Mouse (Mus musculus) embryonic facial prominence, embryonic 15.5 days (tissue): Measurements from ENCODE around the gene Trmt11. TPM values are rescaled to one million over a fixed set of nuclear protein-coding genes. Genes with fewer than 3 reads are reported as not detected.
"Not testable (repeated sequence)": the region's sequence is repeated elsewhere in the genome, so short reads cannot be mapped to it uniquely, and the experiment has no call there.

ENCODE experiments used
- ATAC-seq: fragments of 200-750 bp; cut with Nextera tagmentation; 2 replicates; pipeline ENCODE4 v1.8.0; 2017; ENCODE audit warnings: low read depth, moderate TSS enrichment; ENCODE audit not compliant: insufficient number of reproducible peaks, low FRiP score, low TSS enrichment
- H3K27ac ChIP-seq: fragments of 300-500 bp; sonication (generic); replicated peaks from 2 replicates; pipeline ENCODE4 v1.5.1; 2015; ENCODE audit warnings: mild to moderate bottlenecking, inconsistent platforms
- H3K27me3 ChIP-seq: fragments of 300-500 bp; sonication (generic); 2 replicates; pipeline ENCODE4 v1.6.1; 2015; ENCODE audit warnings: inconsistent platforms
- H3K36me3 ChIP-seq: fragments of 300-500 bp; sonication (generic); 2 replicates; pipeline ENCODE4 v1.6.1; 2015; ENCODE audit warnings: mild to moderate bottlenecking, inconsistent platforms
- H3K4me1 ChIP-seq: fragments of 300-500 bp; sonication (generic); 2 replicates; pipeline ENCODE4 v1.6.1; 2015; ENCODE audit warnings: inconsistent platforms
- H3K4me2 ChIP-seq: fragments of 300-500 bp; sonication (generic); replicated peaks from 2 replicates; pipeline ENCODE4 v1.6.1; 2015; ENCODE audit warnings: mild to moderate bottlenecking, inconsistent platforms
- H3K4me3 ChIP-seq: fragments of 300-500 bp; sonication (generic); replicated peaks from 2 replicates; pipeline ENCODE4 v1.5.1; 2015; ENCODE audit warnings: mild to moderate bottlenecking, inconsistent platforms
- H3K9ac ChIP-seq: fragments of 300-500 bp; sonication (generic); 2 replicates; pipeline ENCODE4 v1.6.1; 2015; ENCODE audit warnings: inconsistent platforms
- H3K9me3 ChIP-seq: fragments of 300-500 bp; sonication (generic); replicated peaks from 2 replicates; pipeline ENCODE4 v1.6.1; 2016; ENCODE audit warnings: inconsistent platforms
- WGBS: fragments of 180-500 bp; shearing (Covaris S2); methylation state at CpG from one replicate; pipeline ENCODE4 v1.1.7; 2015; 5-methylcytosine and 5-hydroxymethylcytosine counted together
- polyA plus RNA-seq: library from polyadenylated mRNA; unstranded; fragments of >200 nt; fragmentation: Nextera tagmentation; extraction: Ambion mirVana; gene quantifications from 2 replicates; pipeline ENCODE4 v1.2.1, GENCODE M21; 2015

Trmt11 gene
- polyA plus RNA-seq, 1 experiment from 2014 or later, result 24.6 TPM

DNA sequence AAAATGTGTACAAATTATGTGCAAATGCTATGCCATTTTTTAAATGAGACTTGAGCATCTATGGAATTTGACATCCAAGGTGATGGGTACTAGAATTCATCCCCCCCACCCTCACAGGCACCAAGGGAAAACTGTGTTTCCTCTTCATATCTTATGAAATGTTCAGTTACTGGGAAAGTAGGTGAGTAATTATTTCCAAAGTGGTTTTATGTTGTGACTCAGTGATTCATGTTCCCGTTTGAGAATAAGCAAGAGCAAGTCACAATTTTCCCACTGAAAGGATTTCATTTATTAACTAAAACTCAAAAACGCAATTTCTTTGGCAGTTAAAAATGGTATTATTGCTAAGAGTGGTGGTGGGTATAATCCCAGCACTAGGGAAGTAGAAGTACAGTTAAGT is 95.8 kb downstream of the Trmt11 start:
- no peak overlapping the region for H3K9ac ChIP-seq
- no peaks in the 10 kb centered on the region for H3K27me3 ChIP-seq
- no peaks in the 10 kb centered on the region for H3K36me3 ChIP-seq
- H3K4me2 ChIP-seq, result no peak overlapping the region
- 77% methylated on average over 2 of the region's 2 CpGs for WGBS
- H3K27ac ChIP-seq, result no peak overlapping the region
- H3K4me3 ChIP-seq, result no peak overlapping the region
- no peak for ATAC-seq
- H3K9me3 ChIP-seq, result no peaks in the 10 kb centered on the region
- H3K4me1 ChIP-seq, result no peaks in the 10 kb centered on the region

DNA sequence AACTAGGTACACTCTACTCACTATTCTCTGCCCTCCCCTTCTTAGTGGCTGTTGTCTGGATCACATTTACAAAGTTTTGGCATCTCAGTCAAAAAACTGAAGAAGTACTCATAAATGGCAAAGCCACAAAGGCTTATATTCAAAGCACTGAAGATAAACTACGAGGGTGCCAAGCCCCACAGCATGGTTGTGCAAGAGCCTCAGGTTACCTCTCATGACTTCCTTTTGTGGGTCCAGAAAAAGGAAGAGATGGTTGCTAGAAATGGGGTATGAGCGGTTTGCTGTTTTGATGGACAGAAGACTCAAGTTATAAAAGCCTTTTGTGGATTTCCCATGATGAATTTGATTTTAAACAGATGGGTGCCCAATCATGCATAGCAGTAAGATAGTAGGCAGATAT is 97.4 kb downstream of the Trmt11 start:
- Histone ChIP-seq H3K9ac (no peak overlapping the region), H3K9me3 (no peaks in the 10 kb centered on the region), H3K4me2 (no peak overlapping the region), H3K27ac (no peak overlapping the region), H3K4me3 (no peak overlapping the region), H3K27me3 (no peaks in the 10 kb centered on the region), H3K36me3 (no peaks in the 10 kb centered on the region), H3K4me1 (no peaks in the 10 kb centered on the region)
- 71% methylated on average over 2 of the region's 2 CpGs for WGBS
- ATAC-seq, result no peak

DNA sequence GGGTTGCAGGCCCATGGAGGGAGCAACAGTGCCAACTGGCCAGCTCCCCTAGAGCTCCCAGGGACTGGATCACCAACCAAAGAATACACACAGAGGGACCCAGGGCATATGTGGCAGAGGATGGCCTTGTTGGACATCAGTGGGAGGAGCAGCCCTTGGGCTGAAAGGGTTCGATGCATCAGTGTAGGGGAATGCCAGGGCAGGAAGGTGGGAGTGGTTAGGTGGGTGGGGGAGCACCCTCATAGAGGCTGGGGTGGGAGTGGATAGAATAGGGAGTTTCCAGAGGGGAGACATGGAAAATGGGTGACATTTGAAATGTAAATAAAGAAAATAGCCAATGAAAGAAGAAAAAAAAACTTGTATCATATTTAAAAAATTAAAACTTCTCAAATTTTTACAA is 97.8 kb downstream of the Trmt11 start:
- 79% methylated on average over 1 of the region's 1 CpGs for WGBS
- H3K4me3 ChIP-seq, result no peak overlapping the region
- ATAC-seq, result no peak; the same call in 1 of the 2 replicates
- H3K4me2 ChIP-seq, result no peak overlapping the region
- no peaks in the 10 kb centered on the region for H3K4me1 ChIP-seq
- H3K27ac ChIP-seq, result no peak overlapping the region
- no peaks in the 10 kb centered on the region for H3K36me3 ChIP-seq
- no peak overlapping the region for H3K9ac ChIP-seq
- H3K9me3 ChIP-seq, result no peaks in the 10 kb centered on the region
- H3K27me3 ChIP-seq, result no peaks in the 10 kb centered on the region

- not testable (repeated sequence) for H3K4me3 ChIP-seq, H3K4me2 ChIP-seq, H3K9me3 ChIP-seq, H3K27me3 ChIP-seq, H3K4me1 ChIP-seq, H3K36me3 ChIP-seq, H3K27ac ChIP-seq, ATAC-seq, H3K9ac ChIP-seq
- WGBS, result 65% methylated on average over 19 of the region's 19 CpGs
These were observed 102.3 kb downstream of the Trmt11 start for GRCm38 (mm10) chr10:30498223-30498622.

Other genes starting within 250 kb of the Trmt11 start
- gene Hint3, start 28.9 kb upstream of the Trmt11 start, polyA plus RNA-seq, result 20.1 and 21.5 TPM in 2 replicates
- gene Ncoa7, start 202.6 kb upstream of the Trmt11 start, polyA plus RNA-seq, result 8.8 and 9.6 TPM in 2 replicates
- gene Hey2, start 242.1 kb upstream of the Trmt11 start, polyA plus RNA-seq, result 6.4 and 7.1 TPM in 2 replicates